In the genomic region with DNA sequence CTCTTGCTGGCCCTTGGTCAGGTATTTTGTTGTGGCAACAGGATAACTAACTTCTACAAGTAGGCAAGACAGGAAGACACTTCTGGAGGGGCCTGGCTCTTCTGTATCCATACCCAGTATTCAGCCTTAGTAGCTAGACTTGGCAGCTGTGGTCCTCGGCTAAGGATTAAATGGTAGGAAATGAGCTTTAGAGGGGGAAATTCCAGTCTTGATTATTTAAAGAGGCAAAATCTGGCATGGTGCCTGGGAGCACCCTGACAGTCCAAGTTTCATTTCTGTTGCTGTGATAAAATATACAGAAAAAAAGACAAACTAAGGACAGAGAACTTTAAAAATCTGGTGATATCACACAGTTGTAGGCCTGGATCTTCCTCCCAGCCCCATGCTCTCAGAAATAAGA, we compare ENCODE assay signal across 12 mouse cellular contexts. TPM values are rescaled to one million over a fixed set of nuclear protein-coding genes. Genes with fewer than 3 reads are reported as not detected.
DNase-seq lines count a peak whose midpoint lies in the region; ATAC-seq and TF ChIP-seq lines count a peak whose summit lies in the region.
"Had no signal": no experiment of that assay in that cellular context is flagged by ENCODE, and none has a peak within 500 bp of the region (broad histone marks: within the 10 kb centered on the region; RNA-seq: fewer than 3 reads in every experiment).

No protein-coding gene starts in this region.

- 56% methylated on average over 1 of the region's 1 CpGs for WGBS in heart, embryonic 12.5 days
- 25% methylated on average over 1 of the region's 1 CpGs for WGBS in stomach, embryonic 15.5 days
- 38% methylated on average over 1 of the region's 1 CpGs for WGBS in stomach, postnatal 0 days
- 62% methylated on average over 1 of the region's 1 CpGs for WGBS in neural tube, embryonic 15.5 days
- WGBS in forebrain, embryonic 13.5 days: 60% methylated on average over 1 of the region's 1 CpGs

- peaks cover 4% of the 10 kb centered on the region for H3K4me1 ChIP-seq in heart, embryonic 12.5 days (replicated peaks)
- H3K4me1 ChIP-seq in stomach, embryonic 15.5 days: no peaks in the 10 kb centered on the region
- no peaks in the 10 kb centered on the region for H3K4me1 ChIP-seq in stomach, postnatal 0 days (replicated peaks; ENCODE audit: control insufficient read depth, insufficient read depth)
- H3K4me1 ChIP-seq in neural tube, embryonic 15.5 days: no peaks in the 10 kb centered on the region
- H3K4me1 ChIP-seq in forebrain, embryonic 13.5 days: no peaks in the 10 kb centered on the region
- H3K4me1 ChIP-seq: hindbrain, embryonic 15.5 days had no signal

- TF ChIP-seq CTCF in stomach, postnatal 0 days (IDR thresholded peaks at IDR 0.05; ENCODE audit: low read depth): no peak

- H3K27ac ChIP-seq in heart, embryonic 12.5 days (ENCODE audit: poor library complexity, severe bottlenecking): no peak overlapping the region
- H3K27ac ChIP-seq in stomach, embryonic 15.5 days: peak overlapping the region; percentile 37; the same call in 1 of the 2 replicates
- no peak overlapping the region for H3K27ac ChIP-seq in stomach, postnatal 0 days (replicated peaks)
- no peak overlapping the region for H3K27ac ChIP-seq in neural tube, embryonic 15.5 days (replicated peaks)
- no peak overlapping the region for H3K27ac ChIP-seq in forebrain, embryonic 13.5 days
- H3K27ac ChIP-seq: embryonic facial prominence, embryonic 12.5 days; hindbrain, embryonic 15.5 days had no signal

- H3K36me3 ChIP-seq in heart, embryonic 12.5 days: no peaks in the 10 kb centered on the region
- no peaks in the 10 kb centered on the region for H3K36me3 ChIP-seq in stomach, embryonic 15.5 days
- H3K36me3 ChIP-seq in stomach, postnatal 0 days (ENCODE audit: control insufficient read depth, insufficient read depth, low read length): no peaks in the 10 kb centered on the region
- no peaks in the 10 kb centered on the region for H3K36me3 ChIP-seq in neural tube, embryonic 15.5 days
- H3K36me3 ChIP-seq in forebrain, embryonic 13.5 days (ENCODE audit: poor library complexity, severe bottlenecking): no peaks in the 10 kb centered on the region
- H3K36me3 ChIP-seq: embryonic facial prominence, embryonic 12.5 days; hindbrain, embryonic 15.5 days had no signal

- peak; percentile 97 for DNase-seq in heart, adult 11 months
- DNase-seq in stomach, postnatal 0 days (ENCODE audit: low spot score): no peak
- DNase-seq in kidney, postnatal 14 days: peak; percentile 83
- no peak for DNase-seq in spleen, postnatal 14 days (ENCODE audit: low spot score in 2 of 2)
- DNase-seq: adrenal gland, adult 8-10 months; retina, postnatal 1 day had no signal

- TF ChIP-seq EP300 in stomach, postnatal 0 days (optimal IDR thresholded peaks at IDR 0.05): no peak

- H3K9me3 ChIP-seq in heart, embryonic 12.5 days (replicated peaks): no peaks in the 10 kb centered on the region
- H3K9me3 ChIP-seq in stomach, embryonic 15.5 days: no peaks in the 10 kb centered on the region
- no peaks in the 10 kb centered on the region for H3K9me3 ChIP-seq in stomach, postnatal 0 days (ENCODE audit: control insufficient read depth, low read length)
- H3K9me3 ChIP-seq in neural tube, embryonic 15.5 days (replicated peaks): no peaks in the 10 kb centered on the region
- H3K9me3 ChIP-seq in forebrain, embryonic 13.5 days (replicated peaks): no peaks in the 10 kb centered on the region
- H3K9me3 ChIP-seq: embryonic facial prominence, embryonic 12.5 days; hindbrain, embryonic 15.5 days had no signal

- H3K9ac ChIP-seq in heart, embryonic 12.5 days: no peak overlapping the region
- H3K9ac ChIP-seq in stomach, embryonic 15.5 days: no peak overlapping the region
- no peak overlapping the region for H3K9ac ChIP-seq in stomach, postnatal 0 days (ENCODE audit: low read length)
- no peak overlapping the region for H3K9ac ChIP-seq in neural tube, embryonic 15.5 days (replicated peaks)
- no peak overlapping the region for H3K9ac ChIP-seq in forebrain, embryonic 13.5 days
- H3K9ac ChIP-seq: embryonic facial prominence, embryonic 12.5 days; hindbrain, embryonic 15.5 days had no signal

- H3K4me3 ChIP-seq in heart, embryonic 12.5 days: no peak overlapping the region
- no peak overlapping the region for H3K4me3 ChIP-seq in stomach, embryonic 15.5 days (replicated peaks)
- H3K4me3 ChIP-seq in stomach, postnatal 0 days (ENCODE audit: low read depth, low read length): no peak overlapping the region
- H3K4me3 ChIP-seq in neural tube, embryonic 15.5 days (replicated peaks): no peak overlapping the region
- no peak overlapping the region for H3K4me3 ChIP-seq in forebrain, embryonic 13.5 days
- H3K4me3 ChIP-seq: embryonic facial prominence, embryonic 12.5 days; hindbrain, embryonic 15.5 days had no signal

- no peak for ATAC-seq in heart, embryonic 12.5 days (ENCODE audit: insufficient number of reproducible peaks, low FRiP score)
- ATAC-seq in stomach, embryonic 15.5 days (ENCODE audit: insufficient read depth, low FRiP score, low read depth): no peak
- no peak for ATAC-seq in stomach, postnatal 0 days (ENCODE audit: low FRiP score, low TSS enrichment)
- no peak for ATAC-seq in neural tube, embryonic 15.5 days (ENCODE audit: low FRiP score)
- no peak for ATAC-seq in forebrain, embryonic 13.5 days

- no peak overlapping the region for H3K4me2 ChIP-seq in heart, embryonic 12.5 days
- H3K4me2 ChIP-seq in stomach, embryonic 15.5 days: no peak overlapping the region
- H3K4me2 ChIP-seq in stomach, postnatal 0 days (replicated peaks; ENCODE audit: low read depth): no peak overlapping the region
- no peak overlapping the region for H3K4me2 ChIP-seq in neural tube, embryonic 15.5 days
- H3K4me2 ChIP-seq in forebrain, embryonic 13.5 days: no peak overlapping the region
- H3K4me2 ChIP-seq: embryonic facial prominence, embryonic 12.5 days; hindbrain, embryonic 15.5 days had no signal

- H3K27me3 ChIP-seq in heart, embryonic 12.5 days (replicated peaks): no peaks in the 10 kb centered on the region
- H3K27me3 ChIP-seq in stomach, embryonic 15.5 days (replicated peaks): no peaks in the 10 kb centered on the region
- no peaks in the 10 kb centered on the region for H3K27me3 ChIP-seq in stomach, postnatal 0 days (ENCODE audit: control insufficient read depth, insufficient read depth, low read length)
- H3K27me3 ChIP-seq in neural tube, embryonic 15.5 days (replicated peaks): no peaks in the 10 kb centered on the region
- H3K27me3 ChIP-seq in forebrain, embryonic 13.5 days: no peaks in the 10 kb centered on the region
- H3K27me3 ChIP-seq: embryonic facial prominence, embryonic 12.5 days; hindbrain, embryonic 15.5 days had no signal

RNA-seq across cellular contexts. Expression of a gene that starts 20.0 kb away (rescaled TPM):
- 7.0 and 7.8 TPM in 2 replicates for polyA plus RNA-seq in heart, embryonic 12.5 days (2016; fragmentation: Nextera tagmentation; extraction: Ambion mirVana)
- polyA plus RNA-seq in stomach, embryonic 15.5 days (2015; fragmentation: Nextera tagmentation; extraction: Ambion mirVana): 9.7 and 10.2 TPM in 2 replicates
- polyA plus RNA-seq in stomach, postnatal 0 days (2015; fragmentation: Nextera tagmentation; extraction: Ambion mirVana): 4.4 and 4.5 TPM in 2 replicates
- polyA plus RNA-seq in neural tube, embryonic 15.5 days (2015; fragmentation: Nextera tagmentation; extraction: Ambion mirVana): 2.4 and 5.4 TPM in 2 replicates
- polyA plus RNA-seq in forebrain, embryonic 13.5 days (2015; fragmentation: Nextera tagmentation; extraction: Ambion mirVana): 3.6 and 4.4 TPM in 2 replicates

RNA-seq across cellular contexts. Expression of a gene that starts 24.0 kb away (rescaled TPM):
- polyA plus RNA-seq in heart, embryonic 12.5 days (2016; fragmentation: Nextera tagmentation; extraction: Ambion mirVana): 0.69 and 0.70 TPM in 2 replicates
- 0.12 and 0.35 TPM in 2 replicates for polyA plus RNA-seq in stomach, embryonic 15.5 days (2015; fragmentation: Nextera tagmentation; extraction: Ambion mirVana)
- polyA plus RNA-seq in stomach, postnatal 0 days (2015; fragmentation: Nextera tagmentation; extraction: Ambion mirVana): 0.25 and 0.27 TPM in 2 replicates
- polyA plus RNA-seq in neural tube, embryonic 15.5 days (2015; fragmentation: Nextera tagmentation; extraction: Ambion mirVana): 0.23 and 0.26 TPM in 2 replicates
- polyA plus RNA-seq in forebrain, embryonic 13.5 days (2015; fragmentation: Nextera tagmentation; extraction: Ambion mirVana): 0.14 and 0.21 TPM in 2 replicates

RNA-seq across cellular contexts. Expression of a gene that starts 50.1 kb away (rescaled TPM):
- 143 and 145 TPM in 2 replicates for polyA plus RNA-seq in heart, embryonic 12.5 days (2016; fragmentation: Nextera tagmentation; extraction: Ambion mirVana)
- polyA plus RNA-seq in stomach, embryonic 15.5 days (2015; fragmentation: Nextera tagmentation; extraction: Ambion mirVana): 189 and 211 TPM in 2 replicates
- 140 and 146 TPM in 2 replicates for polyA plus RNA-seq in stomach, postnatal 0 days (2015; fragmentation: Nextera tagmentation; extraction: Ambion mirVana)
- 209 and 222 TPM in 2 replicates for polyA plus RNA-seq in neural tube, embryonic 15.5 days (2015; fragmentation: Nextera tagmentation; extraction: Ambion mirVana)
- polyA plus RNA-seq in forebrain, embryonic 13.5 days (2015; fragmentation: Nextera tagmentation; extraction: Ambion mirVana): 252 and 260 TPM in 2 replicates

RNA-seq across cellular contexts. Expression of a gene that starts 53.1 kb away (rescaled TPM):
- 0.21 TPM in 1 of 2 replicates, not detected in the other for polyA plus RNA-seq in heart, embryonic 12.5 days (2016; fragmentation: Nextera tagmentation; extraction: Ambion mirVana)
- polyA plus RNA-seq in stomach, embryonic 15.5 days (2015; fragmentation: Nextera tagmentation; extraction: Ambion mirVana): 0.54 and 1.9 TPM in 2 replicates
- 0.68 and 0.75 TPM in 2 replicates for polyA plus RNA-seq in stomach, postnatal 0 days (2015; fragmentation: Nextera tagmentation; extraction: Ambion mirVana)
- 0.34 TPM in 1 of 2 replicates, not detected in the other for polyA plus RNA-seq in neural tube, embryonic 15.5 days (2015; fragmentation: Nextera tagmentation; extraction: Ambion mirVana)
- polyA plus RNA-seq in forebrain, embryonic 13.5 days (2015; fragmentation: Nextera tagmentation; extraction: Ambion mirVana): not detected in 2 replicates
- polyA plus RNA-seq: embryonic facial prominence, embryonic 12.5 days; hindbrain, embryonic 15.5 days had no signal

Comparison
In these comparisons a context has a peak if more than half of its experiments do, and no peak if none do; other contexts are left out.
1. DNase-seq: peak in heart, adult 11 months (single experiment) and kidney, postnatal 14 days (single experiment); none in stomach, postnatal 0 days (single experiment) and spleen, postnatal 14 days (0 of 2).